Mouse (Mus musculus): ENCODE measurements around the gene Vmn2r104. TPM values are rescaled to one million over a fixed set of nuclear protein-coding genes. Genes with fewer than 3 reads are reported as not detected.

The Vmn2r104 gene
- total and polyA plus RNA-seq, 3 experiments: not detected

DNA sequence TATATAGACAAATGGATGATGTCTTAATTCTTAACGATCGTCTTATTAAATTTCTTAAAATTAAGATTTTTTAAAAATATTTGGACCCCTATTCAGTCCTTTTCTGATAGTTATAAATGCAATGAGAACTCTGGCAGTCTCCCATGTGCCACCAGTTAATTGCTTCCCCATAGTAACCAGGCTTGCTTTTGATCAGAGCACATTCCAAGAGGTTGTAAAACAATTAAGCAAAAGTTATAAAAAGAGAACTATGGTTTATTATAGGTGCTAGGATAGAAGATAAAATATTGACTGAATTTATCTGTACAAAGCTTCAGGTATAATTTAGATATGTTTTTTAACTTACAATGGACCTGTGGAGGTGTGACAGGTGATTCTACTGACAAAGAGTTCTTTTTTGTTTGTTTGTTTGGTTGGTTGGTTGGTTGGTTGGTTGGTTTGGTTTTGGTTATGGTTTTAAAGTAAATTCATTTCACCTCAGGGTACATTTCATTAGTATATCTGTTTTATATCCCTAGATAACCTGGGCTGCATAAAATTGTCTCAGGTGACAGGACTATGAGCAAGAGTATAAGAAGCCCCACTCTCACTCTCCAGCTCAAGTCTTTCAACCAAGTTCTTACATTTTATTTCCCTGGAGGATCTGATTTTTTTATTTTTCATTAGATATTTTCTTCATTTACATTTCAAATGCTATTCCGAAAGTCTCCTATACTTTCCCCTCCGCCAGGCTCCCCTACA lies 23.7 kb upstream of the Vmn2r104 start:
- no peaks in the 10 kb centered on the region for H3K4me1 ChIP-seq (ENCODE audit: control insufficient read depth in 1 of 2, insufficient read depth in 2 of 2)
- dilution Hi-C loops (cut with MboI; ENCODE audit: extremely low pct_ligation_motif_present, extremely low pct_unique_long_range_greater_than_20kb, low sequenced_read_pairs): no loop called here
- no peak overlapping the region for H3K4me3 ChIP-seq (replicated peaks in 1 of 3; ENCODE audit: low read depth in 2 of 3, low read length in 2 of 3, poor library complexity in 1 of 3)
- no peak overlapping the region for H3K9ac ChIP-seq (ENCODE audit: insufficient read depth, low read depth)
- H3K27ac ChIP-seq (ENCODE audit: insufficient read depth, low read depth): no peak overlapping the region
- no peaks in the 10 kb centered on the region for H3K9me3 ChIP-seq (replicated peaks; ENCODE audit: low read length)
- H3K36me3 ChIP-seq (replicated peaks in 1 of 2; ENCODE audit: control insufficient read depth in 1 of 2, insufficient read depth in 1 of 2, low read length in 1 of 2): no peaks in the 10 kb centered on the region
- in situ Hi-C loops (cut with MboI; ENCODE audit: low pct_ligation_motif_present, low pct_unique_long_range_greater_than_20kb, low sequenced_read_pairs): no loop called here
- no peaks in the 10 kb centered on the region for H3K27me3 ChIP-seq (replicated peaks)
- no peak for DNase-seq (ENCODE audit: extremely low read depth)
- H3K4me2 ChIP-seq (ENCODE audit: insufficient read depth, low read depth, poor library complexity, severe bottlenecking): no peak overlapping the region
- no peaks in the 10 kb centered on the region for H3K79me2 ChIP-seq (replicated peaks; ENCODE audit: control insufficient read depth, extremely low read depth, insufficient read depth, poor library complexity, severe bottlenecking)
- TF ChIP-seq MAX (IDR thresholded peaks at IDR 0.05; ENCODE audit: low read length): no peak
- TF ChIP-seq KAT2A (IDR thresholded peaks at IDR 0.05; ENCODE audit: insufficient replicate concordance, low read length): no peak
- no peak for TF ChIP-seq SIN3A (IDR thresholded peaks at IDR 0.05; ENCODE audit: low read length)
- no peak for TF ChIP-seq JUND (conservative IDR thresholded peaks at IDR 0.05; ENCODE audit: low read depth, low read length)
- no peak for TF ChIP-seq SMC3 (IDR thresholded peaks at IDR 0.05; ENCODE audit: low read depth, low read length)
- TF ChIP-seq ZC3H11A (IDR thresholded peaks at IDR 0.05; ENCODE audit: low read depth, low read length): no peak
- no peak for TF ChIP-seq PAX5 (IDR thresholded peaks at IDR 0.05; ENCODE audit: low read length)
- no peak for TF ChIP-seq NELFE (IDR thresholded peaks at IDR 0.05; ENCODE audit: low read depth, low read length)
- no peak for TF ChIP-seq MYC (IDR thresholded peaks at IDR 0.05; ENCODE audit: low read depth, low read length)
- no peak for TF ChIP-seq HCFC1 (IDR thresholded peaks at IDR 0.05; ENCODE audit: low read depth, low read length)
- TF ChIP-seq IRF4 (IDR thresholded peaks at IDR 0.05; ENCODE audit: low read depth, low read length): no peak
- TF ChIP-seq ETS1 (conservative IDR thresholded peaks at IDR 0.05; ENCODE audit: low read depth, low read length): no peak
- TF ChIP-seq TBP (conservative IDR thresholded peaks at IDR 0.05; ENCODE audit: low read depth, low read length): no peak
- TF ChIP-seq GABPA (IDR thresholded peaks at IDR 0.05; ENCODE audit: insufficient replicate concordance, low read depth, low read length): no peak
- TF ChIP-seq CHD1 (IDR thresholded peaks at IDR 0.05; ENCODE audit: low read depth, low read length): no peak
- no peak for TF ChIP-seq NRF1 (IDR thresholded peaks at IDR 0.05; ENCODE audit: low read depth, low read length)
- no peak for TF ChIP-seq RAD21 (IDR thresholded peaks at IDR 0.05; ENCODE audit: low read depth, low read length)
- no peak for TF ChIP-seq JUN (IDR thresholded peaks at IDR 0.05; ENCODE audit: insufficient read depth, low read depth, low read length)

Other genes with a start within 250 kb of the Vmn2r104 start
- not detected in 2 replicates for gene Fpr-rs7, start 65.9 kb upstream of the Vmn2r104 start, total RNA-seq (2012; rRNA removed)
- not detected in 2 replicates for gene Fpr-rs7, start 65.9 kb upstream of the Vmn2r104 start, total RNA-seq (2014; rRNA removed)
- gene Fpr-rs7, start 65.9 kb upstream of the Vmn2r104 start, polyA plus RNA-seq (2012; ENCODE audit: insufficient read length, low read depth): not detected in 2 replicates
- not detected in 2 replicates for gene Fpr-rs6, start 134.8 kb upstream of the Vmn2r104 start, total RNA-seq (2012; rRNA removed)
- not detected in 2 replicates for gene Fpr-rs6, start 134.8 kb upstream of the Vmn2r104 start, total RNA-seq (2014; rRNA removed)
- gene Fpr-rs6, start 134.8 kb upstream of the Vmn2r104 start, polyA plus RNA-seq (2012; ENCODE audit: insufficient read length, low read depth): not detected in 2 replicates
- gene Vmn2r105, start 186.7 kb upstream of the Vmn2r104 start, total RNA-seq (2012; rRNA removed): not detected in 2 replicates
- gene Vmn2r105, start 186.7 kb upstream of the Vmn2r104 start, total RNA-seq (2014; rRNA removed): not detected in 2 replicates
- gene Vmn2r105, start 186.7 kb upstream of the Vmn2r104 start, polyA plus RNA-seq (2012; ENCODE audit: insufficient read length, low read depth): not detected in 2 replicates
- gene Vmn2r106, start 237.2 kb upstream of the Vmn2r104 start, total RNA-seq (2012; rRNA removed): not detected in 2 replicates
- gene Vmn2r106, start 237.2 kb upstream of the Vmn2r104 start, total RNA-seq (2014; rRNA removed): not detected in 2 replicates
- gene Vmn2r106, start 237.2 kb upstream of the Vmn2r104 start, polyA plus RNA-seq (2012; ENCODE audit: insufficient read length, low read depth): not detected in 2 replicates

All from CH12.LX (cell line).